Mouse (Mus musculus) testis, adult 10 weeks (tissue): ENCODE data around the gene Gm7271. TPM values are rescaled to one million over a fixed set of nuclear protein-coding genes. Genes with fewer than 3 reads are reported as not detected.

Experiments
- polyA plus RNA-seq: library from polyadenylated mRNA; stranded (reverse); fragments of 350-450 nt; fragmentation: Illumina TruSeq; extraction: RNeasy Lipid Tissue Mini Kit (QIAGEN cat#74804); gene quantifications from one replicate; pipeline ENCODE4 v1.2.3, GENCODE M21; 2014; ENCODE audit warnings: low read depth, low replicate concordance

Gene Gm7271
- not detected for polyA plus RNA-seq

GRCm38 (mm10) chr5:76483811-76484210 lies at the start of gene Gm7271:
Gene Gm7271 (plus strand): TSS chr5:76484040.

DNA sequence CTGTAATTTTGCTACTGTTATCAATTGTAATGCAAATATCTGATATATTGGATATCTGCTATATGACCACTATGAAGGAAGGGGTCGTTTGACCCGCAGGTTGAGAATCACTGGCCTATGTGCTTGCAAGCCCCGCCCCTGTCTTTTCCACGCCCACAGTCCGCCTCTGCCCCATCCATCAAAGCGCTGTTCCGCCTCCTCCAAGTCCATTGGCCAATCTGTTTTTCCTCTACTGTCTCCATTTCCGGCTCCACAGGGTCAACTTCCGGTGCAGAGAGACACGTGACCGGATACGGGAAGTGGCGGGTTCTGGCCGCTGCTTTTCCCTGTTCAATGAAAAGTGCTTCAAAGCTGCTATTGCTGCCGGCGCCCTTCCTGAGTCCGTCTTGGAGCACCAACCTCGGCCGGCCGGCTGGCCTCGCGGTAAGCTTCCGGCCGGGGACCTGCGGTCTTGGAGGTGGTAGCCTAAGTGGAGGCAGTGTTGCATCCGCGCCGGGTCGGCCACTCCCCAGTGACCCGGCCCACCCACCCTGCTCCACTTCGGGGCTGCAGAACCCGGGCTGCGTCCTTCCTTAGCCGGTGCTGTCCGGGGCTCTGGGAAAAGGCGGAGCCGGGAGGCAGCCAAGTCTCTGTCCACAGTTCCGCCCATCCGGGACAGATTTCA lies 45.3 kb downstream of the Gm7271 start, which contains the start of gene Exoc1:
Exoc1 (plus strand) TSS at position 272 of the 664 bp plus-strand sequence.

Other genes with a start within 250 kb of the Gm7271 start
- 36.7 TPM for gene Clock, start 179.2 kb upstream of the Gm7271 start, polyA plus RNA-seq
- 2,703 TPM for gene Pdcl2, start 152.9 kb upstream of the Gm7271 start, polyA plus RNA-seq
- gene Nmu, start 120.3 kb upstream of the Gm7271 start, polyA plus RNA-seq, result not detected
- gene Exoc1, start 45.3 kb downstream of the Gm7271 start, polyA plus RNA-seq, result 54.5 TPM
- gene Cep135, start 104.7 kb downstream of the Gm7271 start, polyA plus RNA-seq, result 20.2 TPM
- gene C530008M17Rik, start 172.5 kb downstream of the Gm7271 start, polyA plus RNA-seq, result 104 TPM